Mouse (Mus musculus) C2C12 (cell line): ENCODE measurements around the gene Tspo. TPM values are rescaled to one million over a fixed set of nuclear protein-coding genes. Genes with fewer than 3 reads are reported as not detected.

ENCODE experiments used
- H3K27me3 ChIP-seq: one replicate; pipeline ENCODE4 v1.6.1; 2011; ENCODE audit not compliant: control insufficient read depth, insufficient read depth, insufficient read length
- H3K36me3 ChIP-seq: one replicate; pipeline ENCODE4 v1.6.1; 2011; ENCODE audit not compliant: control insufficient read depth, insufficient read depth
- H3K4me3 ChIP-seq: one replicate; pipeline ENCODE4 v1.5.1; 2011; ENCODE audit warnings: mild to moderate bottlenecking, control low read depth; ENCODE audit not compliant: poor library complexity, insufficient read depth, severe bottlenecking
- H3K79me2 ChIP-seq: one replicate; pipeline ENCODE4 v1.6.1; 2011; ENCODE audit not compliant: control insufficient read depth, insufficient read depth
- H3K79me3 ChIP-seq: one replicate; pipeline ENCODE4 v1.6.1; 2011; ENCODE audit warnings: low read depth, control low read depth
- H3ac ChIP-seq: one replicate; pipeline ENCODE3; 2011; ENCODE audit warnings: low read depth; ENCODE audit not compliant: control insufficient read depth, insufficient read length
- CEBPB ChIP-seq: IDR thresholded peaks from one replicate; pipeline ENCODE4 v1.6.1; 2011; ENCODE audit warnings: low read depth, mild to moderate bottlenecking, control low read depth, moderate library complexity
- CTCF ChIP-seq: IDR thresholded peaks from one replicate; pipeline ENCODE4 v1.5.1; 2011; ENCODE audit not compliant: control insufficient read depth, insufficient read depth, insufficient read length
- FOSL1 ChIP-seq: IDR thresholded peaks from one replicate; pipeline ENCODE4 v1.8.0; 2011; ENCODE audit warnings: mild to moderate bottlenecking, low read length; ENCODE audit not compliant: poor library complexity, insufficient read depth, severe bottlenecking
- MAX ChIP-seq: IDR thresholded peaks from one replicate; pipeline ENCODE4 v1.6.1; 2011; ENCODE audit warnings: mild to moderate bottlenecking, control low read depth
- MYOD1 ChIP-seq: IDR thresholded peaks from one replicate; pipeline ENCODE4 v1.6.1; 2011; ENCODE audit warnings: low read depth; ENCODE audit not compliant: control insufficient read depth, insufficient read length
- MYOG ChIP-seq: IDR thresholded peaks from one replicate; pipeline ENCODE4 v1.6.1; 2011; ENCODE audit not compliant: control insufficient read depth, insufficient read length; ENCODE audit errors: extremely low read depth
- USF1 ChIP-seq: IDR thresholded peaks from one replicate; pipeline ENCODE4 v1.6.1; 2011; ENCODE audit warnings: low read depth, mild to moderate bottlenecking, control low read depth, moderate library complexity
- polyA plus RNA-seq: library from polyadenylated mRNA; unstranded; fragments of >200 nt; fragmentation: generic; extraction: Trizol; gene quantifications from one replicate; pipeline ENCODE4 v1.2.1, GENCODE M21; 2012; ENCODE audit warnings: missing spikeins

Gene Tspo
- polyA plus RNA-seq, 1 experiment = 693 TPM

DNA sequence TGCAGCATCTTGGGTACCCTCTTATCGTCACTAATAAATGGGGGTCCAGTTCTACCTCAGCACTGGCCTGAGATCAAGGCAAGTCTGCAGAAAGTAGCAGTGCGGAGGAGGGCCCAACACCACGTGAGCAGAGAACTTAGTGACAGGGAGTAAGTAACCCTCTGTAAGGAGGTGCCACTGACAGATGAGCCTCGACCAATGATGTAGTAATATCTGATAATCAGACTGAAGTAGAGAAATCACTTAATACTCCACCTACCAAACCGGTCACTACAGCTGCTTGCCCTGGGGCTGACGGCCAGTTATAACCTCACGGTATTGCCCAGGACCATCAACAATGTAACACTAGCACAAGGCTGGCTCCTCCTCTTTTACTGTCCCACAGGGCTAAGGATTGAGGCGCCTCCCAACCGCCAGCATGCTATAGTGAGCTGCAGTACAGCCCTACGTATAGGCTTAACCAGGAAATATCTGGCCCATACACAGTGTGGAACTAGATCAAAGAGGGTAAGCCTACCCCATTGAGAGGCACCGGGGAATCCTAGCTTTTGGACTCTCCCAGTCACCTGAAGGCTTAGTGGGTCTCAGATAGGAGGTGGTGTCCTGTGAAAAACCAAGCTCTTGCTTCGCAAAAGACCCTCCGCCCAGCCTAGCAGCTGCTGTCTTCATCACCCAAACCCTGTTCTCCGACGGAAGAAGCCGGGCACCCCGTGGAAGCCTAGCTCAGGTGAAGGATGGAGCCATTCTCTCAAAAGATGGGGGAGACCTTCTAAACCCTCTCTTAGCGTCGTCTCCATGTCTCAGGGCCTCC is 30.5 kb downstream of the Tspo start:
- Histone ChIP-seq H3K36me3 (peaks cover 24% of the 10 kb centered on the region), H3K4me3 (peak overlapping the region; percentile 95), H3K27me3 (no peaks in the 10 kb centered on the region), H3K79me2 (peaks cover 61% of the 10 kb centered on the region), H3K79me3 (peaks cover 53% of the 10 kb centered on the region), H3ac (peak overlapping the region; percentile 84)
- TF ChIP-seq CEBPB (no peak), MAX (no peak), FOSL1 (no peak), USF1 (peak; percentile 80), CTCF (no peak)

GRCm38 (mm10) chr15:83594513-83595363 is 31.3 kb downstream of the Tspo start, which contains the start of gene Ttll12:
TSS of gene Ttll12 (minus strand) at chr15:83595157.
- Histone ChIP-seq H3K79me3 (peaks cover 48% of the 10 kb centered on the region), H3ac (peak within 1 kb of the TSS; percentile 84), H3K4me3 (peak within 1 kb of the TSS; percentile 95), H3K36me3 (peaks cover 21% of the 10 kb centered on the region), H3K27me3 (no peaks in the 10 kb centered on the region), H3K79me2 (peaks cover 53% of the 10 kb centered on the region)
- no peak for TF ChIP-seq CTCF
- TF ChIP-seq FOSL1 = no peak
- TF ChIP-seq MYOG = no peak
- TF ChIP-seq CEBPB = no peak
- no peak for TF ChIP-seq MYOD1
- TF ChIP-seq USF1 = no peak
- peak; percentile 83 for TF ChIP-seq MAX

- peaks cover 43% of the 10 kb centered on the region for H3K79me3 ChIP-seq
- peaks cover 47% of the 10 kb centered on the region for H3K79me2 ChIP-seq
- H3ac ChIP-seq = peak overlapping the region; percentile 55
- peaks cover 17% of the 10 kb centered on the region for H3K36me3 ChIP-seq
- H3K4me3 ChIP-seq = peak overlapping the region; percentile 95
- no peak for TF ChIP-seq CTCF
- TF ChIP-seq MYOD1 = no peak
- TF ChIP-seq CEBPB = no peak
- TF ChIP-seq USF1 = no peak
- no peak for TF ChIP-seq MYOG
- TF ChIP-seq MAX = no peak
- TF ChIP-seq FOSL1 = no peak
- no peaks in the 10 kb centered on the region for H3K27me3 ChIP-seq
These were observed 31.9 kb downstream of the Tspo start for GRCm38 (mm10) chr15:83595364-83595711.

DNA sequence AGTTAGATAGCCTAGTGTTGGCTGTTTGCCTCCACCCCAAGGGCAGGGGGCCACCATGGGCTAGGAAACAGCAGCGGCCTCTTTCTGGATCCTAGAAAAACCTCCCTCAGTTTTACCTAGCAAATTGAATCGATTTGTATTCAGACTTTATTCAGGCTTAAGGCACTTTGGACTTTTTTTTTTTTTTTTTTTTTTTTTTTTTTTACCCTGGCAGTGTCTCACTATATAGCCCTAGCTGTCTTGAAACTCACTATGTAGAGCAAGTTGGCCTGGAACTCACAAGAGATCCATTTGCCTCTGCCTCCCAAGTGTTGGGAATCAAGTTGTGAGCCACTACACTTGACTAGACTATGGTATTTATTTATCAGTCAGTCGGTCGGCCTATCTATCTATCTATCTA is 33.4 kb downstream of the Tspo start:
- H3K4me3 ChIP-seq = no peak overlapping the region
- H3K79me2 ChIP-seq = peaks cover 32% of the 10 kb centered on the region
- H3K27me3 ChIP-seq = no peaks in the 10 kb centered on the region
- peaks cover 4% of the 10 kb centered on the region for H3K36me3 ChIP-seq
- peaks cover 28% of the 10 kb centered on the region for H3K79me3 ChIP-seq
- H3ac ChIP-seq = no peak overlapping the region
- no peak for TF ChIP-seq MYOD1
- no peak for TF ChIP-seq FOSL1
- no peak for TF ChIP-seq CTCF
- TF ChIP-seq MYOG = no peak
- no peak for TF ChIP-seq USF1
- TF ChIP-seq MAX = no peak
- no peak for TF ChIP-seq CEBPB

- TF ChIP-seq MYOG = no peak
- TF ChIP-seq CTCF = no peak
- no peak for TF ChIP-seq CEBPB
- TF ChIP-seq MYOD1 = no peak
- TF ChIP-seq USF1 = no peak
- no peak for TF ChIP-seq FOSL1
- no peak for TF ChIP-seq MAX
- Histone ChIP-seq H3K79me3 (no peaks in the 10 kb centered on the region), H3ac (no peak overlapping the region), H3K79me2 (no peaks in the 10 kb centered on the region), H3K36me3 (no peaks in the 10 kb centered on the region), H3K4me3 (no peak overlapping the region), H3K27me3 (no peaks in the 10 kb centered on the region)
These were observed 37.8 kb downstream of the Tspo start for GRCm38 (mm10) chr15:83601185-83601584.
